Mouse (Mus musculus) limb, embryonic 12.5 days (tissue): ENCODE results near the gene Ubac2. TPM values are rescaled to one million over a fixed set of nuclear protein-coding genes. Genes with fewer than 3 reads are reported as not detected.

Source experiments
- ATAC-seq: fragments of 200-750 bp; cut with Nextera tagmentation; 2 replicates; pipeline ENCODE4 v1.8.0; 2017; ENCODE audit warnings: low read depth, moderate TSS enrichment; ENCODE audit not compliant: insufficient number of reproducible peaks, insufficient read depth, low FRiP score, low TSS enrichment
- H3K27ac ChIP-seq: fragments of 300-500 bp; sonication (generic); 2 replicates; pipeline ENCODE4 v1.5.1; 2016; ENCODE audit warnings: mild to moderate bottlenecking, moderate library complexity
- H3K27me3 ChIP-seq: fragments of 300-500 bp; sonication (generic); 2 replicates; pipeline ENCODE4 v1.6.1; 2016; ENCODE audit warnings: mild to moderate bottlenecking, moderate library complexity
- H3K36me3 ChIP-seq: fragments of 300-500 bp; sonication (generic); 2 replicates; pipeline ENCODE4 v1.6.1; 2016; ENCODE audit warnings: mild to moderate bottlenecking, moderate library complexity
- H3K4me1 ChIP-seq: fragments of 300-500 bp; sonication (generic); replicated peaks from 2 replicates; pipeline ENCODE4 v1.6.1; 2016
- H3K4me2 ChIP-seq: fragments of 300-500 bp; sonication (generic); 2 replicates; pipeline ENCODE4 v1.6.1; 2016; ENCODE audit warnings: mild to moderate bottlenecking, moderate library complexity
- H3K4me3 ChIP-seq: fragments of 300-500 bp; sonication (generic); replicated peaks from 2 replicates; pipeline ENCODE4 v1.5.1; 2016; ENCODE audit warnings: mild to moderate bottlenecking
- H3K9ac ChIP-seq: fragments of 300-500 bp; sonication (generic); replicated peaks from 2 replicates; pipeline ENCODE4 v1.6.1; 2016; ENCODE audit warnings: mild to moderate bottlenecking, moderate library complexity
- H3K9me3 ChIP-seq: fragments of 300-500 bp; sonication (generic); 2 replicates; pipeline ENCODE4 v1.6.1; 2016; ENCODE audit warnings: mild to moderate bottlenecking, moderate library complexity
- WGBS: fragments of 180-500 bp; shearing (Covaris S2); methylation state at CpG from one replicate; pipeline ENCODE4 v1.1.7; 2016; 5-methylcytosine and 5-hydroxymethylcytosine counted together
- polyA plus RNA-seq: library from polyadenylated mRNA; unstranded; fragments of >200 nt; fragmentation: Nextera tagmentation; extraction: Ambion mirVana; gene quantifications from 2 replicates; pipeline ENCODE4 v1.2.1, GENCODE M21; 2016

The Ubac2 gene
- polyA plus RNA-seq, 1 experiment from 2014 or later, result 63.1 TPM

GRCm38 (mm10) chr14:121936856-121937255 lies 58.4 kb downstream of the Ubac2 start:
- no peak for ATAC-seq
- H3K4me1 ChIP-seq, result no peaks in the 10 kb centered on the region; the same call in 1 of the 2 replicates
- H3K36me3 ChIP-seq, result peaks cover 25% of the 10 kb centered on the region
- H3K9ac ChIP-seq, result no peak overlapping the region
- H3K9me3 ChIP-seq, result peaks cover 13% of the 10 kb centered on the region
- H3K4me2 ChIP-seq, result no peak overlapping the region
- 83% methylated on average over 8 of the region's 8 CpGs for WGBS
- no peaks in the 10 kb centered on the region for H3K27me3 ChIP-seq
- no peak overlapping the region for H3K27ac ChIP-seq
- no peak overlapping the region for H3K4me3 ChIP-seq

GRCm38 (mm10) chr14:121937601-121938255 lies 59.3 kb downstream of the Ubac2 start:
- H3K27ac ChIP-seq, result no peak overlapping the region

GRCm38 (mm10) chr14:121938256-121939191 lies 60.1 kb downstream of the Ubac2 start:
- ATAC-seq, result no peak
- Histone ChIP-seq H3K4me1 (no peaks in the 10 kb centered on the region; the same call in 1 of the 2 replicates), H3K4me3 (no peak overlapping the region), H3K4me2 (no peak overlapping the region), H3K9me3 (peaks cover 14% of the 10 kb centered on the region), H3K27me3 (no peaks in the 10 kb centered on the region), H3K27ac (no peak overlapping the region), H3K9ac (no peak overlapping the region), H3K36me3 (peaks cover 25% of the 10 kb centered on the region)
- 87% methylated on average over 11 of the region's 11 CpGs for WGBS

More at GRCm38 (mm10) chr14:121937601-121938255, 59.3 kb downstream of the Ubac2 start:
- 82% methylated on average over 11 of the region's 11 CpGs for WGBS
- Histone ChIP-seq H3K4me3 (no peak overlapping the region), H3K36me3 (peaks cover 25% of the 10 kb centered on the region), H3K4me2 (no peak overlapping the region), H3K4me1 (no peaks in the 10 kb centered on the region; the same call in 1 of the 2 replicates), H3K9me3 (peaks cover 13% of the 10 kb centered on the region), H3K27me3 (no peaks in the 10 kb centered on the region), H3K9ac (no peak overlapping the region)
- ATAC-seq, result no peak

- Histone ChIP-seq H3K27me3 (no peaks in the 10 kb centered on the region), H3K9ac (no peak overlapping the region), H3K4me3 (no peak overlapping the region), H3K9me3 (peaks cover 23% of the 10 kb centered on the region), H3K4me1 (no peaks in the 10 kb centered on the region; the same call in 1 of the 2 replicates), H3K27ac (no peak overlapping the region), H3K36me3 (peaks cover 16% of the 10 kb centered on the region), H3K4me2 (no peak overlapping the region)
- WGBS, result 93% methylated on average over 3 of the region's 3 CpGs
- no peak for ATAC-seq
These were observed 61.2 kb downstream of the Ubac2 start for GRCm38 (mm10) chr14:121939582-121939981.

- Histone ChIP-seq H3K27me3 (no peaks in the 10 kb centered on the region), H3K36me3 (no peaks in the 10 kb centered on the region), H3K4me2 (no peak overlapping the region), H3K4me3 (no peak overlapping the region), H3K4me1 (peaks cover 10% of the 10 kb centered on the region), H3K27ac (no peak overlapping the region), H3K9me3 (peaks cover 11% of the 10 kb centered on the region; the same call in 1 of the 2 replicates), H3K9ac (no peak overlapping the region)
- ATAC-seq, result no peak
- WGBS, result 76% methylated on average over 5 of the region's 5 CpGs
These were observed 67.7 kb downstream of the Ubac2 start for GRCm38 (mm10) chr14:121946131-121946530.

GRCm38 (mm10) chr14:121946728-121947127 lies 68.3 kb downstream of the Ubac2 start:
- H3K9ac ChIP-seq, result no peak overlapping the region
- peaks cover 11% of the 10 kb centered on the region; the same call in 1 of the 2 replicates for H3K9me3 ChIP-seq

GRCm38 (mm10) chr14:121947201-121947760 lies 68.9 kb downstream of the Ubac2 start:
- peaks cover 11% of the 10 kb centered on the region; the same call in 1 of the 2 replicates for H3K9me3 ChIP-seq
- WGBS, result 63% methylated on average over 8 of the region's 8 CpGs
- H3K4me1 ChIP-seq, result peaks cover 10% of the 10 kb centered on the region
- no peak for ATAC-seq
- H3K27ac ChIP-seq, result peak overlapping the region; percentile 35; the same call in 1 of the 2 replicates
- no peak overlapping the region for H3K4me3 ChIP-seq
- H3K36me3 ChIP-seq, result no peaks in the 10 kb centered on the region
- no peak overlapping the region for H3K4me2 ChIP-seq
- H3K9ac ChIP-seq, result no peak overlapping the region
- H3K27me3 ChIP-seq, result no peaks in the 10 kb centered on the region

More at GRCm38 (mm10) chr14:121946728-121947127, 68.3 kb downstream of the Ubac2 start:
- Histone ChIP-seq H3K27ac (peak overlapping the region; percentile 35; the same call in 1 of the 2 replicates), H3K36me3 (no peaks in the 10 kb centered on the region), H3K27me3 (no peaks in the 10 kb centered on the region), H3K4me1 (peaks cover 10% of the 10 kb centered on the region), H3K4me3 (no peak overlapping the region), H3K4me2 (no peak overlapping the region)
- 69% methylated on average over 8 of the region's 8 CpGs for WGBS
- ATAC-seq, result no peak

- H3K27me3 ChIP-seq, result no peaks in the 10 kb centered on the region
- H3K4me3 ChIP-seq, result no peak overlapping the region
- ATAC-seq, result no peak
- H3K36me3 ChIP-seq, result no peaks in the 10 kb centered on the region
- no peak overlapping the region for H3K9ac ChIP-seq
- no peak overlapping the region for H3K4me2 ChIP-seq
- H3K4me1 ChIP-seq, result peaks cover 10% of the 10 kb centered on the region
- H3K9me3 ChIP-seq, result peaks cover 11% of the 10 kb centered on the region; the same call in 1 of the 2 replicates
- 81% methylated on average over 3 of the region's 3 CpGs for WGBS
- no peak overlapping the region for H3K27ac ChIP-seq
These were observed 69.5 kb downstream of the Ubac2 start for GRCm38 (mm10) chr14:121947966-121948365.

GRCm38 (mm10) chr14:121949436-121949835 lies 71.0 kb downstream of the Ubac2 start:
- Histone ChIP-seq H3K4me3 (no peak overlapping the region), H3K27me3 (no peaks in the 10 kb centered on the region), H3K9me3 (0 out of 2 replicates have a peak, but pooled peaks cover 3% of the 10 kb centered on the region), H3K4me1 (peaks cover 10% of the 10 kb centered on the region), H3K9ac (no peak overlapping the region), H3K4me2 (no peak overlapping the region), H3K36me3 (0 out of 2 replicates have a peak, but pooled peaks cover 5% of the 10 kb centered on the region), H3K27ac (no peak overlapping the region)
- WGBS, result 91% methylated on average over 3 of the region's 3 CpGs
- no peak for ATAC-seq

- WGBS, result 95% methylated on average over 5 of the region's 5 CpGs
- Histone ChIP-seq H3K4me2 (no peak overlapping the region), H3K4me1 (peaks cover 10% of the 10 kb centered on the region), H3K4me3 (no peak overlapping the region), H3K9me3 (no peaks in the 10 kb centered on the region), H3K36me3 (0 out of 2 replicates have a peak, but pooled peaks cover 5% of the 10 kb centered on the region), H3K27me3 (no peaks in the 10 kb centered on the region), H3K9ac (no peak overlapping the region), H3K27ac (no peak overlapping the region)
- no peak for ATAC-seq
These were observed 71.5 kb downstream of the Ubac2 start for GRCm38 (mm10) chr14:121949897-121950296.
